Mouse (Mus musculus) heart, adult 2 months (tissue): ENCODE measurements at regions not wholly inside any gene's neighbourhood (a gene's known extent, or its start where the extent isn't known, plus 50 kb on each side); places are given as distances from the start of the nearest gene placed in this dataset.

Source experiments
- CTCF ChIP-seq: fragments of 200-600 bp; IDR thresholded peaks from 2 replicates; pipeline ENCODE4 v1.8.1; 2022; ENCODE audit warnings: antibody characterized with exemption, mild to moderate bottlenecking, moderate library complexity
- EP300 ChIP-seq: fragments of 200-500 bp; IDR thresholded peaks from 2 replicates; pipeline ENCODE4 v1.6.1; 2011; ENCODE audit warnings: low read depth, low read length, control low read depth; ENCODE audit not compliant: insufficient read depth
- POLR2A ChIP-seq: fragments of 200-500 bp; IDR thresholded peaks from 2 replicates; pipeline ENCODE4 v1.6.1; 2011; ENCODE audit warnings: mild to moderate bottlenecking, low read depth, low read length, control low read depth; ENCODE audit not compliant: insufficient read depth

DNA sequence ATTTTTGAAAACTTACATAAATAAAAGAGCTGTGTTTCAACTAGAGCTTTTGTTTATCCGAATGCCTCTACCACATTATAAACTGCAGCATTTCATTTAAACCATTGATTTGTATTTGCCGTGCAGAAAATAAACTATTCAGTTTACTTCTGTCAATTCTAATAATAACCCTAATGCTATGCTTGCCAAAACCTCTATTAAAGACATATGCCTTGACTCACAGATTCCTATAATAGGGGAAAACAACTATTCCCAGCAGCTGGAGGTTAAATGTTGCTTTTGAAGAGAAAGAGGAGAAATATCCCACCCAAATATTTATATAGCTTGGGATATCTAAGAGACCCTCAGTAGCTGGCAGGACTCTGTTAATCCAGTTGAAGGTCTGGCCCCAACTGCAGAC lies 340.4 kb upstream of the Ptger4 start:
- TF ChIP-seq POLR2A, result no peak
- no peak for TF ChIP-seq CTCF
- no peak for TF ChIP-seq EP300
